Mouse (Mus musculus) liver, adult 2 months (tissue): Measurements from ENCODE around the gene Map3k20. TPM values are rescaled to one million over a fixed set of nuclear protein-coding genes. Genes with fewer than 3 reads are reported as not detected.

ENCODE experiments used
- DNase-seq: peaks from one replicate; pipeline ENCODE4 v3.0.0-alpha.2; 2011; ENCODE audit warnings: low read depth, low spot score; ENCODE audit errors: extremely low read depth
- H3K27ac ChIP-seq: fragments of 200-500 bp; replicated peaks from 2 replicates; pipeline ENCODE4 v1.5.1; 2012; ENCODE audit warnings: low read depth, mild to moderate bottlenecking, control low read depth, inconsistent platforms, low read length; ENCODE audit not compliant: insufficient read depth
- H3K27me3 ChIP-seq: fragments of 200-500 bp; 2 replicates; pipeline ENCODE4 v1.6.1; 2012; ENCODE audit warnings: mild to moderate bottlenecking, moderate library complexity, low read length, inconsistent platforms; ENCODE audit not compliant: control insufficient read depth, insufficient read depth
- H3K36me3 ChIP-seq: fragments of 200-500 bp; 2 replicates; pipeline ENCODE4 v1.6.1; 2012; ENCODE audit warnings: low read length, inconsistent platforms; ENCODE audit not compliant: control insufficient read depth, insufficient read depth
- H3K4me1 ChIP-seq: fragments of 200-500 bp; 2 replicates; pipeline ENCODE4 v1.6.1; 2011; ENCODE audit warnings: low read length; ENCODE audit not compliant: control insufficient read depth, insufficient read depth
- H3K4me3 ChIP-seq: fragments of 200-500 bp; 2 replicates; pipeline ENCODE4 v1.5.1; 2011; ENCODE audit warnings: low read depth, mild to moderate bottlenecking, control low read depth, low read length, moderate library complexity; ENCODE audit not compliant: insufficient read depth
- H3K79me2 ChIP-seq: fragments of 200-500 bp; 2 replicates; pipeline ENCODE4 v1.6.1; 2012; ENCODE audit warnings: inconsistent platforms, mild to moderate bottlenecking, low read length, moderate library complexity; ENCODE audit not compliant: control insufficient read depth, insufficient read depth
- H3K9ac ChIP-seq: fragments of 200-500 bp; 2 replicates; pipeline ENCODE4 v1.6.1; 2012; ENCODE audit warnings: low read depth, mild to moderate bottlenecking, control low read depth, inconsistent platforms, low read length
- CTCF ChIP-seq: fragments of 200-500 bp; IDR thresholded peaks from 2 replicates; pipeline ENCODE4 v1.5.1; 2011; ENCODE audit warnings: low read depth, low read length, control low read depth
- POLR2A ChIP-seq: fragments of 200-500 bp; IDR thresholded peaks from 2 replicates; pipeline ENCODE4 v1.6.1; 2011; ENCODE audit warnings: low read length, control low read depth; ENCODE audit not compliant: insufficient read depth; ENCODE audit errors: extremely low read depth
- WGBS: fragments of 180-500 bp; shearing (Covaris S2); methylation state at CpG from one replicate; pipeline ENCODE4 v1.1.7; 2018; 5-methylcytosine and 5-hydroxymethylcytosine counted together
- polyA plus RNA-seq: library from polyadenylated mRNA; depleted of rRNA; stranded (reverse); fragments of >200 nt; gene quantifications from 2 replicates; pipeline ENCODE4 v1.2.3, GENCODE M21; 2012
- total RNA-seq: library from RNA; depleted of rRNA; stranded (reverse); fragments of >200 nt; gene quantifications from 2 replicates; pipeline ENCODE4 v1.2.3, GENCODE M21; 2014

Gene Map3k20
- total and polyA plus RNA-seq, 2 experiments: 4.6 to 11.8 TPM

DNA sequence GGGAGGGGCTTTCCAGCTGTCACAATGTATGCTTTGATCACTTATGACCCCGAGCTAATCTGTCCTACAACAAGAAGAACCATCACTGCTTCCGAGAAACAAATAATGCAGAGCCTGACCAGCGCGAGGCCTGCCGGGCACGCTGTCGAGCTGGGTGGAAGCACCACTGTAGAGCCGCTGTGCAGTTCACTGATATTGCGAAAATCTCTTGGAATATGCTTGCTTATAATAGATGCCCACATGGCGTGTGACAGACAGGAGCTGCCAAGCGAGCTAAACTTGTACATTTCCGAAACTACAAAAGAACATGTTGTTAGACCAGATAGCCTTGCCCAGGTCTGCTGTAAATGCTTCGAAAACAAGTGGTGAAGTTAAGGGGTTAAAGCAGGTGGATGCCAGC is 86.7 kb downstream of the Map3k20 start:
- no peaks in the 10 kb centered on the region for H3K79me2 ChIP-seq
- no peak for DNase-seq
- TF ChIP-seq CTCF: no peak
- no peak for TF ChIP-seq POLR2A
- peaks cover 6% of the 10 kb centered on the region for H3K36me3 ChIP-seq
- H3K4me1 ChIP-seq: no peaks in the 10 kb centered on the region
- H3K27ac ChIP-seq: no peak overlapping the region
- no peak overlapping the region for H3K4me3 ChIP-seq
- WGBS: 95% methylated on average over 13 of the region's 13 CpGs
- H3K9ac ChIP-seq: no peak overlapping the region
- no peaks in the 10 kb centered on the region for H3K27me3 ChIP-seq

DNA sequence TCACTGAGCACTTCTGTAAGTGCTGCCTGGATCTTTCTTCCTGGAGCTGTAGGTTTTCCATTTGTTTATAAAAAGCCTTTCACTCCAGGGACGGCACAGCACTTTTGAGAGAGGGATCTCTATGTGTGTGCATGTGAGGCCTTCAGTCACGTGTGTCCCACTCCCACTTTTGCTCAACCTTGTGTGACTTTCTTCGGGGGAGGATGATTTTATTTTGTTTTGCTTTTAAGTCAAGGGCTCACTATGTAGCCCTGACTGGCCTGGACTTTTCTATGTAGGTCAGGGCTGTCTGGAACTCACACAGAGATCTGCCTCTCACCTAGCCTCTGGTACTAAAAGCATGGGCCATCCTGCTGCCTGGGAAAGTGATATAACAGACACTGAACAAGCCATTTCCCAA is 88.6 kb downstream of the Map3k20 start:
- Histone ChIP-seq H3K4me3 (no peak overlapping the region), H3K9ac (no peak overlapping the region), H3K79me2 (no peaks in the 10 kb centered on the region), H3K27ac (no peak overlapping the region), H3K36me3 (peaks cover 12% of the 10 kb centered on the region), H3K27me3 (no peaks in the 10 kb centered on the region), H3K4me1 (no peaks in the 10 kb centered on the region)
- TF ChIP-seq CTCF: no peak
- no peak for TF ChIP-seq POLR2A
- 95% methylated on average over 3 of the region's 3 CpGs for WGBS
- no peak for DNase-seq

DNA sequence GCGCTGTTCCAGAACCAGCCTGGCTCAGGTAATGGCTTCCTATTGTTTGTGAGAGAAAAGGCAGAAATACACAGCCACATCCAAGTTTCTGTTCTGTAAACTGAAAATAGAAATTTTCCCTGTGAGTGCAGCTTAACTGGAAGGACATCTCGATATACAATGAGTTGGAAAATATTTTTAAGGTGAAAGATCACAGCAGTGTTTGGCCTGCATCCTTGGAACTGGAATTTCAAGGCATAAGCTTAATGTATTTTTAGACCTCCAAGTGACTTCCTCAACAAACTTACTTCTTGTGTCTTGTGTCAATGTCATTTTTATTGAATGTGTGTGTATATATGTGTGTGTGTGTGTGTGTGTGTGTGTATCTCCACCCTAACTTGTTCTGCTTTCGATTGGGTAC is 90.4 kb downstream of the Map3k20 start:
- no peaks in the 10 kb centered on the region for H3K79me2 ChIP-seq
- no peak for TF ChIP-seq POLR2A
- TF ChIP-seq CTCF: no peak
- no peak overlapping the region for H3K4me3 ChIP-seq
- WGBS: 80% methylated on average over 3 of the region's 3 CpGs
- no peaks in the 10 kb centered on the region for H3K4me1 ChIP-seq
- peaks cover 15% of the 10 kb centered on the region for H3K36me3 ChIP-seq
- H3K9ac ChIP-seq: no peak overlapping the region
- no peak for DNase-seq
- H3K27me3 ChIP-seq: no peaks in the 10 kb centered on the region
- no peak overlapping the region for H3K27ac ChIP-seq

DNA sequence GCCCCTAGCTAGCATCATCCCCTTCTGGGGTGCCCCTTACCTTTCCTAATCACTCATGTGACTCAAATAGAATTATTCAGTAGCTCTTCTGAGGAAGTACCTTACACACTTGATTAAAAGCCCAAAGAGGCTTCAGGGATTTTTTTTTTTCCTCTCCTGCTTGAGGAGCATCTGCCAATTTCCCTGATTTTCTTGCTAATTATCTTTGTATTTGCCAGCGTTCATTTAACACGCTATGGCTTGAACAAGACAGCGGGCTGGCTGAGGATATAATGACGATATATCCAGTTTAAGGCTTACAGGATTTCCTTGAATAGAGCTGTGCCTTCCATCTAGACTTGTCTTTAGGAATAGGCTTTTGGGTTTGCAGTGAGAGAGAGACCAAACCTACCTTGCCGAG is 91.5 kb downstream of the Map3k20 start:
- no peak for DNase-seq
- Histone ChIP-seq H3K9ac (no peak overlapping the region), H3K4me3 (no peak overlapping the region), H3K79me2 (no peaks in the 10 kb centered on the region), H3K4me1 (no peaks in the 10 kb centered on the region), H3K27ac (no peak overlapping the region), H3K36me3 (peaks cover 18% of the 10 kb centered on the region), H3K27me3 (no peaks in the 10 kb centered on the region)
- 96% methylated on average over 5 of the region's 5 CpGs for WGBS
- TF ChIP-seq CTCF: no peak
- no peak for TF ChIP-seq POLR2A

DNA sequence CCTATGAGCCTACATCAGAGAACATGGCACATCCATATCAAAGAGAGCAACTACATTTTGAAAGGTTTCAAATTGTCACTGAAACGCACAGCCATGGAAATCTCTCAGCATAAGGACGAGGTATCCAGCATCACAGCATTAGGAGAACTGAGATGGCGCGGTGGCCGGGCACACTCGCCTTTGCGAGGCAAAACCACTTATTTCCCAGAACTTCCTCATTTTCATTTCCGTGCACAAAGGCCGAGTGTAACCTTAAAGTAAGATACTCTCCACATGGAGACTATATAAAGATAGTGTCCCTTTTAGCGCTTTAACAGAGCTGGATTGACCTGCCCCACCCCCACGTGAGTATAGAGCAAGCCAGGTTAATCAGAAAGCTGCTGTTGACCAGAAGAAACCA is 94.0 kb downstream of the Map3k20 start:
- Histone ChIP-seq H3K36me3 (peaks cover 23% of the 10 kb centered on the region), H3K27me3 (no peaks in the 10 kb centered on the region), H3K9ac (no peak overlapping the region), H3K4me3 (no peak overlapping the region), H3K79me2 (no peaks in the 10 kb centered on the region), H3K27ac (no peak overlapping the region), H3K4me1 (no peaks in the 10 kb centered on the region)
- WGBS: 93% methylated on average over 11 of the region's 11 CpGs
- TF ChIP-seq POLR2A (no peak), CTCF (no peak)
- DNase-seq: no peak

DNA sequence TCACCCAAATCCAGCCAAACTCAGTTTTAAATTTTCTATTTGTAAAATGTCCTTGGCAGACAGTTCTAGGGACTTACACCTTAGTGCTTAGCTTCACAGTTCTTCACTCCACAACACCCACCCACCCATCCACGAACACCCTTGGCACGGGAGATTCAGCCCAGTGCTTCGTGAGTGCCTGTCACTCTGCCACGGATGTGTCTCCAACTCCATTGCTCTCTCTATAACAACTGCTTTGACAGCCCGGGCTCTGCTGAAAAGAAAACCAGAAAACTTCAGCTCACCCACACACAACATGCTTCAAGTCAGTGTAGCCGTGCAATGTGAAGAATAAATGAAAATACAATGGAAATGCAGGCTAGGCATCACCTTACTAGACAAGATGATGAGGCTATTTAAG is 97.2 kb downstream of the Map3k20 start:
- WGBS: 90% methylated on average over 6 of the region's 6 CpGs
- H3K36me3 ChIP-seq: peaks cover 21% of the 10 kb centered on the region

More for the DNA sequence above, 97.2 kb downstream of the Map3k20 start:
- H3K27ac ChIP-seq: no peak overlapping the region
- no peak overlapping the region for H3K9ac ChIP-seq
- TF ChIP-seq POLR2A: no peak
- no peak for TF ChIP-seq CTCF
- no peaks in the 10 kb centered on the region for H3K27me3 ChIP-seq
- DNase-seq: no peak
- no peak overlapping the region for H3K4me3 ChIP-seq
- no peaks in the 10 kb centered on the region for H3K4me1 ChIP-seq
- H3K79me2 ChIP-seq: no peaks in the 10 kb centered on the region
